14 mouse cellular contexts compared by ENCODE assay signal in the genomic region with DNA sequence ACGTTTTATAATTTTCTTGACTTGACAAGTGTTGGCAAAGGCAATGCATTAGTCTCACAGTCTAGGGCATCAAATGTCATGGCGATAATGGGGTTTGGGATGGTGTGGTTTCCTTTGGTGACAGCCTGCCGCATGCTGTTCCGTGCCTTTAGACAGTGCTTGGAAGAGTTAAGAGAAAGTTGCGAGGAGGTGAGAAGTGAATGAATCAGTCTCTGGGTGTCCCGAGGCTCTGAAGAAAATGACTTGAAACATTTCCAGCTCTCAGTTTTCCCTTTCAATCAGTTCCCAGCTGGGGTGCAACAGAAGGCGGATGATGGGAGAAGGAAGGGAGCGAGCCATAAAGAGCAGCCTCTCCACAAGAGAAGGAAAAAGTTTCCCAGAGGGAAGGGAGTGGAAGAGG.
DNase-seq lines count a peak whose midpoint lies in the region; ATAC-seq and TF ChIP-seq lines count a peak whose summit lies in the region.
"Had no signal": no experiment of that assay in that cellular context is flagged by ENCODE, and none has a peak within 500 bp of the region (broad histone marks: within the 10 kb centered on the region; RNA-seq: fewer than 3 reads in every experiment).

No protein-coding gene starts in this region.

- WGBS in forebrain, embryonic 15.5 days = 46% methylated on average over 8 of the region's 8 CpGs
- WGBS in forebrain, embryonic 12.5 days = 85% methylated on average over 8 of the region's 8 CpGs
- WGBS in lung, embryonic 15.5 days = 28% methylated on average over 8 of the region's 8 CpGs
- WGBS in lung, adult 2 months = 48% methylated on average over 8 of the region's 8 CpGs

- no peak overlapping the region; the same call in 1 of the 2 replicates for H3K27ac ChIP-seq in forebrain, embryonic 15.5 days (replicated peaks)
- no peak overlapping the region for H3K27ac ChIP-seq in forebrain, embryonic 12.5 days
- H3K27ac ChIP-seq in lung, embryonic 15.5 days = no peak overlapping the region
- H3K27ac ChIP-seq: limb, embryonic 10.5 days; liver, embryonic 13.5 days; neural tube, embryonic 13.5 days had no signal

- TF ChIP-seq CTCF in lung, adult 2 months (IDR thresholded peaks at IDR 0.05; ENCODE audit: insufficient read depth, low read length) = no peak

- no peak for TF ChIP-seq POLR2A in lung, adult 2 months (IDR thresholded peaks at IDR 0.05; ENCODE audit: borderline replicate concordance, extremely low read depth, low read depth, low read length)

- no peaks in the 10 kb centered on the region for H3K27me3 ChIP-seq in forebrain, embryonic 15.5 days
- no peaks in the 10 kb centered on the region for H3K27me3 ChIP-seq in forebrain, embryonic 12.5 days
- no peaks in the 10 kb centered on the region for H3K27me3 ChIP-seq in lung, embryonic 15.5 days
- H3K27me3 ChIP-seq: liver, embryonic 13.5 days; neural tube, embryonic 13.5 days had no signal

- no peaks in the 10 kb centered on the region for H3K9me3 ChIP-seq in forebrain, embryonic 15.5 days
- H3K9me3 ChIP-seq in forebrain, embryonic 12.5 days = no peaks in the 10 kb centered on the region
- H3K9me3 ChIP-seq in lung, embryonic 15.5 days = no peaks in the 10 kb centered on the region
- H3K9me3 ChIP-seq: limb, embryonic 10.5 days; liver, embryonic 13.5 days; neural tube, embryonic 13.5 days had no signal

- H3K4me2 ChIP-seq in forebrain, embryonic 15.5 days (replicated peaks) = no peak overlapping the region
- no peak overlapping the region for H3K4me2 ChIP-seq in forebrain, embryonic 12.5 days
- H3K4me2 ChIP-seq in lung, embryonic 15.5 days = peak overlapping the region; percentile 23; the same call in 1 of the 2 replicates
- H3K4me2 ChIP-seq: liver, embryonic 13.5 days; neural tube, embryonic 13.5 days had no signal

- H3K9ac ChIP-seq in forebrain, embryonic 15.5 days (replicated peaks) = no peak overlapping the region
- no peak overlapping the region for H3K9ac ChIP-seq in forebrain, embryonic 12.5 days
- H3K9ac ChIP-seq in lung, embryonic 15.5 days = no peak overlapping the region
- H3K9ac ChIP-seq: liver, embryonic 13.5 days; neural tube, embryonic 13.5 days had no signal

- no peak for DNase-seq in lung, adult 2 months
- DNase-seq in forelimb bud, embryonic 11.5 days (ENCODE audit: low read depth, low spot score) = peak; percentile 9
- DNase-seq in left cerebral cortex, adult 9 months (ENCODE audit: low spot score in 2 of 2) = peak; percentile 9 to 11
- no peak for DNase-seq in cerebellum, adult 11-12 months
- DNase-seq: cerebellum, postnatal 14 days; heart, adult 11 months; kidney, postnatal 14 days; liver, embryonic 13.5 days had no signal

- H3K4me3 ChIP-seq in forebrain, embryonic 15.5 days = no peak overlapping the region
- H3K4me3 ChIP-seq in forebrain, embryonic 12.5 days (replicated peaks) = no peak overlapping the region
- H3K4me3 ChIP-seq in lung, embryonic 15.5 days = no peak overlapping the region
- no peak overlapping the region for H3K4me3 ChIP-seq in lung, adult 2 months (replicated peaks; ENCODE audit: extremely low read depth, low read depth, low read length)
- H3K4me3 ChIP-seq: limb, embryonic 10.5 days; liver, embryonic 13.5 days; neural tube, embryonic 13.5 days had no signal

- peak; percentile 97 for ATAC-seq in forebrain, embryonic 15.5 days (replicated peaks)
- no peak for ATAC-seq in forebrain, embryonic 12.5 days (ENCODE audit: low FRiP score)
- ATAC-seq in lung, embryonic 15.5 days (ENCODE audit: borderline replicate concordance, extremely low read depth, low FRiP score, low TSS enrichment) = peak; percentile 90
- no peak for ATAC-seq in erythroblast, adult 5-6 weeks (replicated peaks; ENCODE audit: low FRiP score, poor library complexity, severe bottlenecking)

- H3K4me1 ChIP-seq in forebrain, embryonic 15.5 days = peaks cover 11% of the 10 kb centered on the region
- H3K4me1 ChIP-seq in forebrain, embryonic 12.5 days = no peaks in the 10 kb centered on the region
- no peaks in the 10 kb centered on the region for H3K4me1 ChIP-seq in lung, embryonic 15.5 days
- no peaks in the 10 kb centered on the region for H3K4me1 ChIP-seq in lung, adult 2 months (ENCODE audit: control insufficient read depth, insufficient read depth, low read length)
- H3K4me1 ChIP-seq: limb, embryonic 10.5 days; liver, embryonic 13.5 days; neural tube, embryonic 13.5 days had no signal

- no peaks in the 10 kb centered on the region for H3K36me3 ChIP-seq in forebrain, embryonic 15.5 days
- no peaks in the 10 kb centered on the region for H3K36me3 ChIP-seq in forebrain, embryonic 12.5 days (replicated peaks)
- H3K36me3 ChIP-seq in lung, embryonic 15.5 days = no peaks in the 10 kb centered on the region
- H3K36me3 ChIP-seq: limb, embryonic 10.5 days; liver, embryonic 13.5 days; neural tube, embryonic 13.5 days had no signal

Comparison
In these comparisons a context has a peak if more than half of its experiments do, and no peak if none do; other contexts are left out.
1. ATAC-seq: peak in forebrain, embryonic 15.5 days (single experiment) and lung, embryonic 15.5 days (single experiment); none in forebrain, embryonic 12.5 days (single experiment) and erythroblast, adult 5-6 weeks (single experiment).
2. DNase-seq: peak in forelimb bud, embryonic 11.5 days (single experiment) and left cerebral cortex, adult 9 months (2 of 2); none in lung, adult 2 months (single experiment) and cerebellum, adult 11-12 months (single experiment).